Mouse (Mus musculus): ENCODE measurements at regions not wholly inside any gene's neighbourhood (a gene's known extent, or its start where the extent isn't known, plus 50 kb on each side); places are given as distances from the start of the nearest gene placed in this dataset.
A peak's percentile ranks its signal among the peaks of the same experiment; 100 is the strongest.

GRCm38 (mm10) chr1:42025781-42026180 is 669.8 kb upstream of the Pou3f3 start:
- Histone ChIP-seq H3K4me1 (ENCODE audit: control insufficient read depth, insufficient read depth, low read length) (no peaks in the 10 kb centered on the region; the same call in 1 of the 2 replicates), H3K9me3 (replicated peaks; ENCODE audit: control insufficient read depth, low read length) (no peaks in the 10 kb centered on the region), H3K36me3 (replicated peaks; ENCODE audit: control insufficient read depth, insufficient read depth, low read depth, low read length) (no peaks in the 10 kb centered on the region), H3K4me2 (ENCODE audit: low read depth, low read length) (no peak overlapping the region), H3K4me3 (ENCODE audit: low read depth, low read length) (no peak overlapping the region), H3K9ac (replicated peaks; ENCODE audit: low read length) (no peak overlapping the region), H3K27ac (replicated peaks; ENCODE audit: low read depth, low read length) (no peak overlapping the region), H3K27me3 (ENCODE audit: control insufficient read depth, insufficient read depth, low read length) (no peaks in the 10 kb centered on the region)
- DNase-seq (ENCODE audit: low spot score) (no peak), ATAC-seq (replicated peaks; ENCODE audit: insufficient number of reproducible peaks, low FRiP score, low TSS enrichment, low read depth) (no peak)
- 83% methylated on average over 6 of the region's 6 CpGs for WGBS

- WGBS = 36% methylated on average over 5 of the region's 5 CpGs
- Histone ChIP-seq H3K27ac (replicated peaks; ENCODE audit: low read depth, low read length) (no peak overlapping the region), H3K36me3 (replicated peaks; ENCODE audit: control insufficient read depth, insufficient read depth, low read depth, low read length) (no peaks in the 10 kb centered on the region), H3K4me1 (ENCODE audit: control insufficient read depth, insufficient read depth, low read length) (no peaks in the 10 kb centered on the region; the same call in 1 of the 2 replicates), H3K27me3 (ENCODE audit: control insufficient read depth, insufficient read depth, low read length) (no peaks in the 10 kb centered on the region), H3K9me3 (replicated peaks; ENCODE audit: control insufficient read depth, low read length) (no peaks in the 10 kb centered on the region), H3K4me3 (ENCODE audit: low read depth, low read length) (no peak overlapping the region), H3K9ac (replicated peaks; ENCODE audit: low read length) (no peak overlapping the region), H3K4me2 (ENCODE audit: low read depth, low read length) (no peak overlapping the region)
- ATAC-seq (replicated peaks; ENCODE audit: insufficient number of reproducible peaks, low FRiP score, low TSS enrichment, low read depth) (no peak), DNase-seq (ENCODE audit: low spot score) (peak; percentile 35)
Measured at GRCm38 (mm10) chr1:42026423-42026822, 669.1 kb upstream of the Pou3f3 start.

- Histone ChIP-seq H3K4me3 (ENCODE audit: low read depth, low read length) (no peak overlapping the region), H3K4me2 (ENCODE audit: low read depth, low read length) (no peak overlapping the region), H3K27ac (replicated peaks; ENCODE audit: low read depth, low read length) (no peak overlapping the region), H3K36me3 (replicated peaks; ENCODE audit: control insufficient read depth, insufficient read depth, low read depth, low read length) (no peaks in the 10 kb centered on the region), H3K27me3 (ENCODE audit: control insufficient read depth, insufficient read depth, low read length) (no peaks in the 10 kb centered on the region), H3K4me1 (ENCODE audit: control insufficient read depth, insufficient read depth, low read length) (no peaks in the 10 kb centered on the region), H3K9ac (replicated peaks; ENCODE audit: low read length) (no peak overlapping the region), H3K9me3 (replicated peaks; ENCODE audit: control insufficient read depth, low read length) (no peaks in the 10 kb centered on the region)
- DNase-seq (ENCODE audit: low spot score) (no peak), ATAC-seq (replicated peaks; ENCODE audit: insufficient number of reproducible peaks, low FRiP score, low TSS enrichment, low read depth) (no peak)
- WGBS = 90% methylated on average over 2 of the region's 2 CpGs
Measured at GRCm38 (mm10) chr1:42033786-42034185, 661.8 kb upstream of the Pou3f3 start.

GRCm38 (mm10) chr1:42035371-42035770 is 660.2 kb upstream of the Pou3f3 start:
- ATAC-seq (replicated peaks; ENCODE audit: insufficient number of reproducible peaks, low FRiP score, low TSS enrichment, low read depth) = no peak
- Histone ChIP-seq H3K4me2 (ENCODE audit: low read depth, low read length) (no peak overlapping the region), H3K9me3 (replicated peaks; ENCODE audit: control insufficient read depth, low read length) (no peaks in the 10 kb centered on the region), H3K27ac (replicated peaks; ENCODE audit: low read depth, low read length) (no peak overlapping the region), H3K4me3 (ENCODE audit: low read depth, low read length) (no peak overlapping the region), H3K4me1 (ENCODE audit: control insufficient read depth, insufficient read depth, low read length) (no peaks in the 10 kb centered on the region), H3K9ac (replicated peaks; ENCODE audit: low read length) (no peak overlapping the region), H3K27me3 (ENCODE audit: control insufficient read depth, insufficient read depth, low read length) (no peaks in the 10 kb centered on the region), H3K36me3 (replicated peaks; ENCODE audit: control insufficient read depth, insufficient read depth, low read depth, low read length) (no peaks in the 10 kb centered on the region)
- no peak for DNase-seq (ENCODE audit: low spot score)
- WGBS = 88% methylated on average over 4 of the region's 4 CpGs

GRCm38 (mm10) chr1:42041544-42041943 is 654.0 kb upstream of the Pou3f3 start:
- H3K27me3 ChIP-seq (ENCODE audit: control insufficient read depth, insufficient read depth, low read length) = no peaks in the 10 kb centered on the region
- H3K9me3 ChIP-seq (replicated peaks; ENCODE audit: control insufficient read depth, low read length) = no peaks in the 10 kb centered on the region
- DNase-seq (ENCODE audit: low spot score) = no peak
- H3K4me3 ChIP-seq (ENCODE audit: low read depth, low read length) = no peak overlapping the region
- no peak overlapping the region for H3K4me2 ChIP-seq (ENCODE audit: low read depth, low read length)
- WGBS = 70% methylated on average over 2 of the region's 2 CpGs
- H3K27ac ChIP-seq (replicated peaks; ENCODE audit: low read depth, low read length) = no peak overlapping the region
- no peaks in the 10 kb centered on the region for H3K36me3 ChIP-seq (replicated peaks; ENCODE audit: control insufficient read depth, insufficient read depth, low read depth, low read length)
- no peaks in the 10 kb centered on the region for H3K4me1 ChIP-seq (ENCODE audit: control insufficient read depth, insufficient read depth, low read length)
- ATAC-seq (replicated peaks; ENCODE audit: insufficient number of reproducible peaks, low FRiP score, low TSS enrichment, low read depth) = no peak
- no peak overlapping the region for H3K9ac ChIP-seq (replicated peaks; ENCODE audit: low read length)

- H3K4me3 ChIP-seq (ENCODE audit: low read depth, low read length) = no peak overlapping the region
- no peak overlapping the region for H3K4me2 ChIP-seq (ENCODE audit: low read depth, low read length)
- DNase-seq (ENCODE audit: low spot score) = no peak
Measured at GRCm38 (mm10) chr1:42058494-42058893, 637.1 kb upstream of the Pou3f3 start.

GRCm38 (mm10) chr1:42070064-42070463 is 625.5 kb upstream of the Pou3f3 start:
- Histone ChIP-seq H3K9ac (replicated peaks; ENCODE audit: low read length) (no peak overlapping the region), H3K4me3 (ENCODE audit: low read depth, low read length) (no peak overlapping the region), H3K27me3 (ENCODE audit: control insufficient read depth, insufficient read depth, low read length) (no peaks in the 10 kb centered on the region), H3K9me3 (replicated peaks; ENCODE audit: control insufficient read depth, low read length) (no peaks in the 10 kb centered on the region), H3K36me3 (replicated peaks; ENCODE audit: control insufficient read depth, insufficient read depth, low read depth, low read length) (no peaks in the 10 kb centered on the region), H3K27ac (replicated peaks; ENCODE audit: low read depth, low read length) (no peak overlapping the region), H3K4me1 (ENCODE audit: control insufficient read depth, insufficient read depth, low read length) (no peaks in the 10 kb centered on the region), H3K4me2 (ENCODE audit: low read depth, low read length) (no peak overlapping the region)
- WGBS = 79% methylated on average over 5 of the region's 5 CpGs
- ATAC-seq (replicated peaks; ENCODE audit: insufficient number of reproducible peaks, low FRiP score, low TSS enrichment, low read depth) (no peak), DNase-seq (ENCODE audit: low spot score) (no peak)

More at GRCm38 (mm10) chr1:42058494-42058893, 637.1 kb upstream of the Pou3f3 start:
- Histone ChIP-seq H3K4me1 (ENCODE audit: control insufficient read depth, insufficient read depth, low read length) (no peaks in the 10 kb centered on the region), H3K9ac (replicated peaks; ENCODE audit: low read length) (no peak overlapping the region), H3K27me3 (ENCODE audit: control insufficient read depth, insufficient read depth, low read length) (no peaks in the 10 kb centered on the region), H3K27ac (replicated peaks; ENCODE audit: low read depth, low read length) (no peak overlapping the region), H3K36me3 (replicated peaks; ENCODE audit: control insufficient read depth, insufficient read depth, low read depth, low read length) (no peaks in the 10 kb centered on the region), H3K9me3 (replicated peaks; ENCODE audit: control insufficient read depth, low read length) (no peaks in the 10 kb centered on the region)
- ATAC-seq (replicated peaks; ENCODE audit: insufficient number of reproducible peaks, low FRiP score, low TSS enrichment, low read depth) = no peak

- Histone ChIP-seq H3K27me3 (ENCODE audit: control insufficient read depth, insufficient read depth, low read length) (no peaks in the 10 kb centered on the region), H3K9ac (replicated peaks; ENCODE audit: low read length) (no peak overlapping the region), H3K4me2 (ENCODE audit: low read depth, low read length) (no peak overlapping the region), H3K27ac (replicated peaks; ENCODE audit: low read depth, low read length) (no peak overlapping the region), H3K4me1 (ENCODE audit: control insufficient read depth, insufficient read depth, low read length) (no peaks in the 10 kb centered on the region), H3K9me3 (replicated peaks; ENCODE audit: control insufficient read depth, low read length) (no peaks in the 10 kb centered on the region), H3K4me3 (ENCODE audit: low read depth, low read length) (no peak overlapping the region), H3K36me3 (replicated peaks; ENCODE audit: control insufficient read depth, insufficient read depth, low read depth, low read length) (no peaks in the 10 kb centered on the region)
- 42% methylated on average over 2 of the region's 2 CpGs for WGBS
- no peak for ATAC-seq (replicated peaks; ENCODE audit: insufficient number of reproducible peaks, low FRiP score, low TSS enrichment, low read depth)
- no peak for DNase-seq (ENCODE audit: low spot score)
Measured at GRCm38 (mm10) chr1:42096026-42096425, 599.5 kb upstream of the Pou3f3 start.
